Mouse (Mus musculus) neural tube, embryonic 13.5 days (tissue): Measurements from ENCODE around the gene Zcwpw1. TPM values are rescaled to one million over a fixed set of nuclear protein-coding genes. Genes with fewer than 3 reads are reported as not detected.
"Not testable (repeated sequence)": the region's sequence is repeated elsewhere in the genome, so short reads cannot be mapped to it uniquely, and the experiment has no call there.

ENCODE experiments used
- ATAC-seq: fragments of 200-750 bp; cut with Nextera tagmentation; 2 replicates; pipeline ENCODE4 v1.8.0; 2017; ENCODE audit warnings: low read depth, mild to moderate bottlenecking, moderate TSS enrichment, moderate library complexity
- H3K27ac ChIP-seq: fragments of 300-500 bp; sonication (generic); replicated peaks from 2 replicates; pipeline ENCODE4 v1.5.1; 2015; ENCODE audit warnings: moderate library complexity, mild to moderate bottlenecking, inconsistent platforms
- H3K27me3 ChIP-seq: fragments of 300-500 bp; sonication (generic); 2 replicates; pipeline ENCODE4 v1.6.1; 2015; ENCODE audit warnings: mild to moderate bottlenecking, inconsistent platforms
- H3K36me3 ChIP-seq: fragments of 300-500 bp; sonication (generic); 2 replicates; pipeline ENCODE4 v1.6.1; 2015; ENCODE audit warnings: mild to moderate bottlenecking, inconsistent platforms
- H3K4me1 ChIP-seq: fragments of 300-500 bp; sonication (generic); replicated peaks from 2 replicates; pipeline ENCODE4 v1.6.1; 2015; ENCODE audit warnings: inconsistent platforms
- H3K4me2 ChIP-seq: fragments of 300-500 bp; sonication (generic); 2 replicates; pipeline ENCODE4 v1.6.1; 2015; ENCODE audit warnings: inconsistent platforms, mild to moderate bottlenecking, moderate library complexity
- H3K4me3 ChIP-seq: fragments of 300-500 bp; sonication (generic); 2 replicates; pipeline ENCODE4 v1.5.1; 2015; ENCODE audit warnings: mild to moderate bottlenecking, inconsistent platforms
- H3K9ac ChIP-seq: fragments of 300-500 bp; sonication (generic); 2 replicates; pipeline ENCODE4 v1.6.1; 2015; ENCODE audit warnings: moderate library complexity, mild to moderate bottlenecking, inconsistent platforms
- H3K9me3 ChIP-seq: fragments of 300-500 bp; sonication (generic); 2 replicates; pipeline ENCODE4 v1.6.1; 2016; ENCODE audit warnings: inconsistent platforms
- WGBS: fragments of 180-500 bp; shearing (Covaris S2); methylation state at CpG from one replicate; pipeline ENCODE4 v1.1.7; 2015; 5-methylcytosine and 5-hydroxymethylcytosine counted together
- polyA plus RNA-seq: library from polyadenylated mRNA; unstranded; fragments of >200 nt; fragmentation: Nextera tagmentation; extraction: Ambion mirVana; gene quantifications from 2 replicates; pipeline ENCODE4 v1.2.1, GENCODE M21; 2015

The Zcwpw1 gene
- polyA plus RNA-seq, 1 experiment from 2014 or later = 10.4 TPM

DNA sequence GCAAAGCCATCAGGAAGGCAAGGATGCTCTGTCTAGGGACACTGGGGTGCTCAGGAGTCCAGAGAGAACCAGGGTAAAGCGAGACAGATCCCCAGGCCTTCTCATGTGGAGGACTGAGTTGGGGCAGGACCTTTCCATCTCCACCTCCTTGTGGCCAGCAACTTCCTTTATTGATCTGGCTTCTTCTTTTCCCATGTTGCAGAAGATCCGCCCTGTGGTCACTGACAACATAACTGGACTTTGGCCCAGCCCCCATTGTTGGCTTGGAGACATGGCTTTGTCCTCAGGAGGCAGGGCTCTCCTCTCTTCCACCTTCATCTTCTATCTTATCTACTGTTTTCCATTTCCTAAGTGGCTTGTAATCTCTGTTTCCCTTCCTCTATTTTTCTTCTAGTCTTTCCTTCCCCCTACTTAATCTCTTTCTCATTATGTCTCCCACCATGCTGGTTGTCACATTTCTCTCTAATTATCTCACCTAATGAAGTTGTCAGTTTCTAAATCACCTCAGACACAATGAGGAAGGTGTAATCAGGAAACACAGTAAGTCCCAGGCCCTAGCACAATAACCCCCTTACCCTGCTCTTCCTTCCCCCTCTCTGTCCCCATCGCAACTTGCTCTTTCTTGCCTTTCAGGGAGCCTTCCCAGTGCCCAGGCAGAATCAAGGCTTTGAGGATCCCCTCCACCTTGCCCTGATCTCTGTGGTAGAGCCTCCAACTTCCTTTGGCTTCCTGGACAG, 84.2 kb downstream of the Zcwpw1 start, which contains the start of gene Pilrb2:
Gene Pilrb2, minus strand, starts transcription at position 172 of the 737 bp plus-strand sequence.
- H3K4me2 ChIP-seq, H3K27ac ChIP-seq, H3K9ac ChIP-seq, ATAC-seq, H3K27me3 ChIP-seq, H3K9me3 ChIP-seq, H3K4me3 ChIP-seq, H3K36me3 ChIP-seq, H3K4me1 ChIP-seq: not testable (repeated sequence)
- WGBS = 76% methylated on average over 3 of the region's 3 CpGs

Other genes starting within 250 kb of the Zcwpw1 start
- 203 and 222 TPM in 2 replicates for gene Actl6b, start 234.3 kb upstream of the Zcwpw1 start, polyA plus RNA-seq
- gene Tfr2, start 218.0 kb upstream of the Zcwpw1 start, polyA plus RNA-seq = 3.0 and 3.2 TPM in 2 replicates
- gene Mospd3, start 186.7 kb upstream of the Zcwpw1 start, polyA plus RNA-seq = 50.0 and 58.1 TPM in 2 replicates
- gene Pcolce, start 174.0 kb upstream of the Zcwpw1 start, polyA plus RNA-seq = 40.6 and 42.7 TPM in 2 replicates
- gene Fbxo24, start 158.8 kb upstream of the Zcwpw1 start, polyA plus RNA-seq = 0.17 and 0.20 TPM in 2 replicates
- gene Lrch4, start 158.7 kb upstream of the Zcwpw1 start, polyA plus RNA-seq = 23.8 and 24.5 TPM in 2 replicates
- 6.7 and 7.9 TPM in 2 replicates for gene Gm20605, start 158.6 kb upstream of the Zcwpw1 start, polyA plus RNA-seq
- gene Sap25, start 146.5 kb upstream of the Zcwpw1 start, polyA plus RNA-seq = 5.6 and 6.5 TPM in 2 replicates
- 0.20 TPM in 1 of 2 replicates, not detected in the other for gene Irs3, start 142.1 kb upstream of the Zcwpw1 start, polyA plus RNA-seq
- 15.5 and 16.6 TPM in 2 replicates for gene Agfg2, start 103.1 kb upstream of the Zcwpw1 start, polyA plus RNA-seq
- gene Nyap1, start 46.2 kb upstream of the Zcwpw1 start, polyA plus RNA-seq = 23.4 and 25.4 TPM in 2 replicates
- gene Tsc22d4, start 42.1 kb upstream of the Zcwpw1 start, polyA plus RNA-seq = 76.8 and 86.9 TPM in 2 replicates
- gene Ppp1r35, start 8.9 kb upstream of the Zcwpw1 start, polyA plus RNA-seq = 38.1 and 39.7 TPM in 2 replicates
- 9.9 and 12.3 TPM in 2 replicates for gene Mepce, start 143 bp upstream of the Zcwpw1 start, polyA plus RNA-seq
- 0.15 and 1.3 TPM in 2 replicates for gene Pilra, start 48.5 kb downstream of the Zcwpw1 start, polyA plus RNA-seq
- gene Pilrb1, start 70.3 kb downstream of the Zcwpw1 start, polyA plus RNA-seq = not detected in 2 replicates
- 0.27 TPM in 1 of 2 replicates, not detected in the other for gene Pilrb2, start 84.0 kb downstream of the Zcwpw1 start, polyA plus RNA-seq
- not detected in 2 replicates for gene Cyp3a13, start 133.8 kb downstream of the Zcwpw1 start, polyA plus RNA-seq
- 0.21 and 0.27 TPM in 2 replicates for gene Gjc3, start 175.3 kb downstream of the Zcwpw1 start, polyA plus RNA-seq
- not detected in 2 replicates for gene Azgp1, start 193.7 kb downstream of the Zcwpw1 start, polyA plus RNA-seq
- gene Smok3a, start 233.5 kb downstream of the Zcwpw1 start, polyA plus RNA-seq = not detected in 2 replicates
- gene Smok3b, start 233.6 kb downstream of the Zcwpw1 start, polyA plus RNA-seq = not detected in 2 replicates